Mouse (Mus musculus) monocyte, adult 2 months (primary cell): ENCODE results near the gene Olfr1219.

Source experiments
- DNase-seq, 2 experiments: peaks; one replicate each; pipeline ENCODE4 v3.0.0; 2022; ENCODE audit warnings: low spot score in 2 of 2, low read depth in 1 of 2

Gene Olfr1219

GRCm38 (mm10) chr2:89083413-89083812 is at the start of gene Olfr1219:
Gene Olfr1219, minus strand, starts transcription at chr2:89083513.
- no peak for DNase-seq

- DNase-seq = no peak
Observed at GRCm38 (mm10) chr2:89132954-89133353, 49.6 kb upstream of the Olfr1219 start, which contains the start of gene Olfr1222. Gene Olfr1222, minus strand, starts transcription at chr2:89133054.

- DNase-seq = no peak
Observed at GRCm38 (mm10) chr2:89117183-89117582, 33.9 kb upstream of the Olfr1219 start, which contains the start of gene Olfr1221. Gene Olfr1221, minus strand, starts transcription at chr2:89117283.

- DNase-seq = no peak
Observed at GRCm38 (mm10) chr2:89106735-89107134, 23.4 kb upstream of the Olfr1219 start, which contains the start of gene Olfr1220. Gene Olfr1220, minus strand, starts transcription at chr2:89106835.

GRCm38 (mm10) chr2:89105651-89106050 is 22.3 kb upstream of the Olfr1219 start:
- no peak for DNase-seq

GRCm38 (mm10) chr2:89093848-89094247 is 10.5 kb upstream of the Olfr1219 start:
- no peak for DNase-seq

GRCm38 (mm10) chr2:89081487-89081886 is 1.8 kb downstream of the Olfr1219 start:
- DNase-seq = no peak

- DNase-seq = no peak
Observed at GRCm38 (mm10) chr2:89061087-89061486, 22.2 kb downstream of the Olfr1219 start, which contains the start of gene Olfr1218. Gene Olfr1218, minus strand, starts transcription at chr2:89061187.

- DNase-seq = no peak
Observed at GRCm38 (mm10) chr2:89031965-89032364, 51.3 kb downstream of the Olfr1219 start, which contains the start of gene Olfr1217. Gene Olfr1217, minus strand, starts transcription at chr2:89032065.
